Mouse (Mus musculus) left cerebral cortex, adult 8-10 months (tissue): ENCODE data around the gene Olfr600. TPM values are rescaled to one million over a fixed set of nuclear protein-coding genes. Genes with fewer than 3 reads are reported as not detected.
"Not testable (repeated sequence)": the region's sequence is repeated elsewhere in the genome, so short reads cannot be mapped to it uniquely, and the experiment has no call there.

Experiments used
- DNase-seq, 2 experiments: peaks; one replicate each; pipeline ENCODE4 v3.0.0; 2022; ENCODE audit warnings: low spot score in 2 of 2
- total RNA-seq, 4 experiments: library from RNA; stranded (reverse); gene quantifications; 2 replicates each; pipeline ENCODE4 v1.2.4; 2022

Olfr600 gene
- total RNA-seq, result not detected

DNA sequence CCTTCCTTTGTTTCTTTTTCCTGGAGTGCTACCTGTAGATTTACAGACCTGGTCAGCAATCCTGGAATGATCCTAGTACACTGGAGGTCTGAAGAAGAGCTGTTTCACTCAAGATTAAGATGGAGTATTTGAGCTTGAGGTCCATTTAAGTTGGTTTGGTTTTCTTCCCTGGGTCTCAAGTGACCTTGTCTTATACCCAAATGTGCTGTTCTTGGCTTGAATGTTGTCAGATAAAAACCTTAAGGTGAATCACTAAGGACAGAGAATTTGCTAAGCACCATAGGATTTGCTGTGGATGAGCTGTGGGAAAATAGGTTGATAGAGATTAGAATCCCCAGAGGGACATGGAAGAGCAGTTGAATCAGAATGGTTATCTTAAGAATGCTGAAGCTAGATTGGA, at the start of gene Olfr600:
TSS of gene Olfr600 (minus strand) at position 101 of the 400 bp plus-strand sequence.
- no peak for DNase-seq

DNA sequence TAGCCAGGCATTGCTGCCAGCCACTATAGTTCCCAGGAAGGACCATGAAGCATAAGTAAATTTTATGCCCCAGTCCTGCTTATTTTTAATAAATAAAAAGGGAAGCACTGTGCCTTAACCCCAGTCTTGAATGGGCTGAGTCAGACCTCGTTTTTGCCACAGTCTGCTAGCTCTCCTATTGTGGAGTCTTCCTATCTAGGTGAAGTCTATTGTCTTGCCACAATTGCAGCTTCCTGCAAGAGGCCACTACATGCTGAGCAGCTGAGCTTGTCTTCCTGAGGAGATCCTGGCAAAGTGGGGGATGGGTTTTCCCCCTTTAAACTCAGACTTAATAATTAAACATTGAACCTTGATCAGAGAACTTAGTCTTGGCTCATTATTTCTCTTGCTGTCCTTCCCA, 49.5 kb upstream of the Olfr600 start:
- DNase-seq, result no peak

DNA sequence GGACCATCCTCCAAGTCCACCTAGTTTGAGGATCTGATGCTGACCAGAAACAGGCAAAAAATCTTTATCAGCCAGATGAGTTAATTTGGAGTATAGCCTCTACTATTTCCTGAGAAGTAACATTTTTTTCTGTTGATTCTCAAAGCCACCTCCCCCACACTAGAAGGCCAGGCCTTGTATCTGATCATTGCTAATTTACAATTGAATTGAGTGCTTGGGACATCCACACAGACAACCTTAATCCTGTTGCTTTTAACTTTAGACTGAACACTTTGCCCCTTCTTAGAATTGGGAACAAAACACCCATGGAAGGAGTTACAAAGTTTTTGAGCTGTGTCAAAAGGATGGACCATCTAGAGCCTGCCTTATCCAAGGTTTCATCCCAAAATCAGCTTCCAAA, 48.3 kb upstream of the Olfr600 start:
- no peak for DNase-seq

DNA sequence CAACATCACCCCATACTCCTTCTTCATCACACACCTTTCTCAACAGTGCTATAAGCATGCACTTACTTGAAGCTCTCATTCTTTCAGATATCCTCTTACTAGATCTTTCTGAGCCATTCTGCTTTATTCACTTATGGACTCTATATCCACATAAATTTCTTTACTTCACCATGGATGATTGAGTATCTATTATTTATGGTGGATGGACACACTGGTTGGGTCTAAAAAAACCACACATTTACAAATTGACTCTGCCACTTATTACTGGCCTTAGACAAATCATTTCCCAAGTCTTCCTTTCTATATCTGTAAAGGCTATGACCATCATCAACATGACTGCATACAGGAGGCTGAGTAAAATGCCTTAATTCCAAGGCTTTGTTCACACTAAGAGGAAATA, 36.6 kb upstream of the Olfr600 start, which contains the start of gene Olfr603:
TSS of gene Olfr603 (minus strand) at position 101 of the 400 bp plus-strand sequence.
- DNase-seq, result no peak

DNA sequence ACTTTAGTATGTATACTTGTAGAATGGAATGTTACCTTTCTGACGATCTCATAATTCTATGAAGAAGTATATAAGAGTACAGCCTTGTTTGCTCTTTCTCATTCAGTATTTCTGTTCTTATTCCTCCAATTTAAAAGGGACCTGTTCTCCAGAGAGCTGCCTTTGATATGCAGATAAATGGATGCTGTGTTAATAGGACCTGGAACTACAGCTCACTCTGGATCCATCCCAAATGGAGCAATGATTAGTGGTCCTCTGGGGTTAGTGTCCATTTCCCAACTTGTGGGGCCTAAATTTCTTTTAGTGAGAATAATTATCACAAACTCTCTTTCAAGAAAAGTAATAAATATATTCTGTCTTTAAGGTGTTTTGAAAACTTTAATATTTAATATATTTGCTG, 13.1 kb upstream of the Olfr600 start, which contains the start of gene Olfr601:
TSS of gene Olfr601 (minus strand) at position 101 of the 400 bp plus-strand sequence.
- no peak for DNase-seq

DNA sequence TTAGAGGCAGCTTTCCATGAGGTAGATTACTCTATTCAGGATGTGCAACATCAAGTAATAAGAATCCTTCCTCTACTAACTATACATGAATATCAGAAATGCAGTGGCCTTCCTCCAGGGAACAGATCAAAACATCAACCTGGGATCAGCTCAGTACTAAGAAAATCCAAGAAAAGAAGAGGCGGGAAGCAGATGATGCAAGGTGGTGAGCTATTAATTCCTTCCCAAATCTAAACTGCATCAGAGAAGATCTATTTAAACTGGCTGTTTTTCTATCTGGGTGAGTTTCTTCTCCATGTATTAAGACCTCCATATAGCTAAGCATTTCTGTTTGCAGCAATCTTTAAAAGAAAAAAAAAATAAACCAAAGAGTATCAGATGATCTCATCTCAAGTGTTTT, 13.9 kb downstream of the Olfr600 start, which contains the start of gene Olfr599:
TSS of gene Olfr599 (plus strand) at position 301 of the 400 bp plus-strand sequence.
- DNase-seq, result no peak

DNA sequence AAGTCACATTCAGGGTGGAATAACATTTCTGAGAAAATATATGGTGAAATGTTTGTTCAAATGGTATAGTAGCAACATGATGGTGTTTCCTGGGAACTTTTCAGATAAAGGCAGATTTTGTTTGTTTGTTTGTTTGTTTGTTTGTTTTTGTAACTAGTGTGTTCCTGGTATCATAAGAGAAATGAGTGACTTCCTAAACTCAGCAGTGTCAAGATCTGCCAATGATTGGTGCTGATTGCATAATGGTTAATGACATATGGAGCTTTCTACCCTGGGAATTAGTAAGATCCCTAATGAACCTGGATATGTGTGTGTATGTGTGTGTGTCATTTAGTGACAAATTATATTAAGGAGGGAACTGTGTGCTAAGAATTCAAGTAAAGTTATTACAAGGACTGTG, 26.2 kb downstream of the Olfr600 start, which contains the start of gene Olfr598:
TSS of gene Olfr598 (plus strand) at position 301 of the 400 bp plus-strand sequence.
- DNase-seq, result no peak

DNA sequence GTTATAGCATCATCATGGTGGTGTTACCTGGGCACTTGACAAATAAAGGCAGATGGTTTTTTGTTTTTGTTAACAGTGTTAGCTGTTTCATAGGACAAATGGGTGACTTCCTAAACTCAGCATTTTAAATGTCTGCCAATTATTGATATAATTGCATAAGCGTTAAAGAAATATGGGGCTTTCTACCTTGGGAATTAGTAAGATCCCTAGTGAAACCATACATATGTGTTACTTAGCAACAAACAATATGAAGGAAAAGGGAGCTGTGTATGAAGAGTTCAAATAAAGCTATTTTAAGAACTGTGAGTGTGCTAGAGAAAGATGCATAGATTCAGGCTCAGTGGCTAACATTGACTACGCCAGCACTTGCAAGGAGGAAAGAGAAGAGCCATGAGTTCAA, 33.5 kb downstream of the Olfr600 start, which contains the start of gene Olfr597:
TSS of gene Olfr597 (plus strand) at position 301 of the 400 bp plus-strand sequence.
- not testable (repeated sequence) for DNase-seq

DNA sequence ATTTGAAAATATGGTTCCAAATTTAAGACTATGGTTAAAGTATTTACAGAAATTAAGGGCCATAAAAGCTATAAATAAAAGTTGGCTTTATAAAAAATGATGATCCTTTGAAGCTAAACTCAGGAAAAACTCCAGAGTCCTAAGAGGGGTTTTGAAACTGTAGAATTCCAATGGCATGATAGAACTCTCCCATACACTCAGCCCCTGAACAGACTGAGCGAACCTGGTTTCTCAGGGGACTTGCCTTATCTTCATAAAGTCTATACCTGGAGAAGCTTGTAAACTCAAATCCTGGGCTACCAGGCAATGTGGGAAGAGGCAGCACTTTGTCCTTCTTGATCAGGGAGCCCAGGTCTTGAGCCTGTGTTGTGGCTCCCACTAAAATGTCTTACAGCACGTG, 44.1 kb downstream of the Olfr600 start, which contains the start of gene Olfr596:
TSS of gene Olfr596 (plus strand) at position 301 of the 400 bp plus-strand sequence.
- DNase-seq, result not testable (repeated sequence)

Other genes starting within 250 kb of the Olfr600 start
- gene Olfr586, start 224.0 kb downstream of the Olfr600 start, total RNA-seq, result not detected
- gene Olfr588-ps1, start 208.8 kb downstream of the Olfr600 start, total RNA-seq, result not detected
- gene Olfr589, start 193.3 kb downstream of the Olfr600 start, total RNA-seq, result not detected
- gene Olfr591, start 171.3 kb downstream of the Olfr600 start, total RNA-seq, result not detected
- not detected for gene Olfr592, start 164.9 kb downstream of the Olfr600 start, total RNA-seq
- gene Olfr593, start 137.8 kb downstream of the Olfr600 start, total RNA-seq, result not detected
- gene Olfr594, start 132.7 kb downstream of the Olfr600 start, total RNA-seq, result not detected
- not detected for gene Usp17ld, start 97.2 kb downstream of the Olfr600 start, total RNA-seq
- not detected for gene Olfr596, start 44.0 kb downstream of the Olfr600 start, total RNA-seq
- not detected for gene Olfr597, start 33.4 kb downstream of the Olfr600 start, total RNA-seq
- gene Olfr598, start 26.1 kb downstream of the Olfr600 start, total RNA-seq, result not detected
- not detected for gene Olfr599, start 13.8 kb downstream of the Olfr600 start, total RNA-seq
- not detected for gene Olfr601, start 13.0 kb upstream of the Olfr600 start, total RNA-seq
- not detected for gene Olfr603, start 36.5 kb upstream of the Olfr600 start, total RNA-seq
- gene Usp17lc, start 65.4 kb upstream of the Olfr600 start, total RNA-seq, result not detected
- gene Olfr605, start 95.8 kb upstream of the Olfr600 start, total RNA-seq, result not detected
- gene Olfr606, start 99.4 kb upstream of the Olfr600 start, total RNA-seq, result not detected
- gene Olfr607, start 114.5 kb upstream of the Olfr600 start, total RNA-seq, result not detected
- not detected for gene Olfr608, start 120.2 kb upstream of the Olfr600 start, total RNA-seq
- not detected for gene Olfr609, start 148.4 kb upstream of the Olfr600 start, total RNA-seq
- gene Olfr610, start 162.5 kb upstream of the Olfr600 start, total RNA-seq, result not detected
- not detected for gene Olfr611, start 171.2 kb upstream of the Olfr600 start, total RNA-seq
- gene Olfr612, start 193.0 kb upstream of the Olfr600 start, total RNA-seq, result not detected
- not detected for gene Olfr613, start 198.4 kb upstream of the Olfr600 start, total RNA-seq
- gene Olfr615, start 206.4 kb upstream of the Olfr600 start, total RNA-seq, result not detected
- gene Olfr616, start 219.5 kb upstream of the Olfr600 start, total RNA-seq, result not detected
- gene Olfr617, start 223.4 kb upstream of the Olfr600 start, total RNA-seq, result not detected
- not detected for gene Olfr618, start 240.4 kb upstream of the Olfr600 start, total RNA-seq